Mouse (Mus musculus) thymus, adult 18-20 months (tissue): ENCODE results near the gene Gm42417.

Source experiments
- DNase-seq, 2 experiments: peaks; one replicate each; pipeline ENCODE4 v3.0.0; 2022; ENCODE audit warnings: mixed read lengths in 2 of 2

Gene Gm42417

GRCm38 (mm10) chr1:36512966-36513280 lies 26.3 kb downstream of the Gm42417 start:
- DNase-seq = no peak

GRCm38 (mm10) chr1:36512089-36512965 lies 26.9 kb downstream of the Gm42417 start:
- peak; percentile 47 to 49 for DNase-seq

GRCm38 (mm10) chr1:36511289-36512021 lies 27.8 kb downstream of the Gm42417 start, which contains the start of gene Cnnm3:
Cnnm3 (plus strand) TSS chr1:36511867.
- DNase-seq = peak; percentile 99

- no peak for DNase-seq
These were observed 31.0 kb downstream of the Gm42417 start for GRCm38 (mm10) chr1:36508238-36508637.

- peak; percentile 26 to 43 for DNase-seq
These were observed 38.0 kb downstream of the Gm42417 start for GRCm38 (mm10) chr1:36501261-36501660.

GRCm38 (mm10) chr1:36497312-36497711 lies 41.9 kb downstream of the Gm42417 start:
- no peak for DNase-seq

GRCm38 (mm10) chr1:36496719-36497118 lies 42.5 kb downstream of the Gm42417 start:
- no peak for DNase-seq

- DNase-seq = no peak
These were observed 45.9 kb downstream of the Gm42417 start for GRCm38 (mm10) chr1:36493299-36493698.

GRCm38 (mm10) chr1:36492416-36493139 lies 46.7 kb downstream of the Gm42417 start:
- DNase-seq = no peak

GRCm38 (mm10) chr1:36489661-36490060 lies 49.6 kb downstream of the Gm42417 start:
- DNase-seq = no peak

- no peak for DNase-seq
These were observed 52.1 kb downstream of the Gm42417 start for GRCm38 (mm10) chr1:36487111-36487510.

- no peak for DNase-seq
These were observed 54.1 kb downstream of the Gm42417 start for GRCm38 (mm10) chr1:36485080-36485479.

- no peak for DNase-seq
These were observed 55.4 kb downstream of the Gm42417 start for GRCm38 (mm10) chr1:36483825-36484224.
